Mouse (Mus musculus): ENCODE results near the gene Hist1h3g.

DNA sequence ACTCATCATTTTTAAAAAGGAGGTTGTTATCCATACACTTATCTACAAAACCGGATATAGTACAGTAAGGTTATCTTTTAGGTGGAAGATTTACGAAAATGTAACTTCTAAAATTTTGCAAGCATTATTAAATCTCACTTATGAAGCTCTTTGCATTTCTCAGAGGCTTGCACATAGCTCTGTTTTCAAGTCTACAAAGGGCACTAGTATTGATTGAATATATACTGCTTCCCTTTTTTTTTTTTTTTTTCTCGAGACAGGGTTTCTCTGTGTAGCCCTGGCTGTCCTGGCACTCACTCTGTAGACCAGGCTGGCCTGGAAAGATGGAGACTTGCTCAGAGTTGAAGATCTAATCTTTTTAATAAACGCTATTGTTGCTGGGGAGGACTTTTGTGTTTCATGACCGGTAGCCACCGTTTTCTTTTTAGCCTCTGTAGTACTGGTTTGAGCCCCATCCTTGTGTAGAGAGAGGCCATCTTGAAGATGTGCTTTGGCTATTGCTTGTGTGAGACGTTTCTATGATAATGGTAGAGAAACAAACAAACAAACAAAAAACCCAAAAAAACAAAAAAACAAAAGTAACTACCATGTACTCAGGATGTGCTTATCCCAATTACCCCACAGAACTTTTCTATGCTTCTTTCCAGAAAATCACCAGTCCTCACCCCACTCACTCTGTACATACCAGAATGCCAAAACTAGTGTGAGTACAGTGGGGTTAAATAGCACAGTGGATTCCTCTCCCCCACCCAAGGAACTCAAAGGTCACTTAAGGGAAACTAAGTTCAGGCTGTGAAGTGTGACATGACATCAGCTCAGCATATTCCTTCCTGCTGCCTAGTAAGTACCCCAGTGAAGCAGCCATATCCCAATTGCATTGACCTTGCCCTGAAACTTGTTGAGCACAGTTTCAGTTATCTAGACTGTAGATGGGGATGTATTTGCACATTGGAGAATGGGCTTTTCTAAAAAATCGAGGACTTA, 17.0 kb downstream of the Hist1h3g start:
- no peak for TF ChIP-seq CTCF (IDR thresholded peaks at IDR 0.05; ENCODE audit: control insufficient read depth, insufficient read depth, low read length)
- TF ChIP-seq POLR2A (IDR thresholded peaks at IDR 0.05; ENCODE audit: borderline replicate concordance, control insufficient read depth, low read depth, low read length) = no peak

Data from bone marrow, adult 2 months (tissue).